Mouse (Mus musculus) midbrain, embryonic 16.5 days (tissue): ENCODE measurements around the gene Dusp9. TPM values are rescaled to one million over a fixed set of nuclear protein-coding genes. Genes with fewer than 3 reads are reported as not detected.

ENCODE experiments used
- ATAC-seq: fragments of 200-750 bp; cut with Nextera tagmentation; 2 replicates; pipeline ENCODE4 v1.8.0; 2017; ENCODE audit warnings: moderate TSS enrichment
- H3K27ac ChIP-seq: fragments of 300-500 bp; sonication (generic); 2 replicates; pipeline ENCODE4 v1.5.1; 2014; ENCODE audit warnings: mild to moderate bottlenecking, low read length, mixed read lengths
- H3K27me3 ChIP-seq: fragments of 300-500 bp; sonication (generic); 2 replicates; pipeline ENCODE4 v1.6.1; 2014; ENCODE audit warnings: low read depth, low read length, mixed read lengths; ENCODE audit not compliant: control insufficient read depth, insufficient read depth
- H3K36me3 ChIP-seq: fragments of 300-500 bp; sonication (generic); 2 replicates; pipeline ENCODE4 v1.6.1; 2014; ENCODE audit warnings: mild to moderate bottlenecking, low read length, moderate library complexity, mixed read lengths; ENCODE audit not compliant: control insufficient read depth, insufficient read depth
- H3K4me1 ChIP-seq: fragments of 300-500 bp; sonication (generic); 2 replicates; pipeline ENCODE4 v1.6.1; 2014; ENCODE audit warnings: mild to moderate bottlenecking, low read length, mixed read lengths; ENCODE audit not compliant: control insufficient read depth, insufficient read depth
- H3K4me2 ChIP-seq: fragments of 300-500 bp; sonication (generic); 2 replicates; pipeline ENCODE4 v1.6.1; 2014; ENCODE audit warnings: mild to moderate bottlenecking, low read length, mixed read lengths
- H3K4me3 ChIP-seq: fragments of 300-500 bp; sonication (generic); 2 replicates; pipeline ENCODE4 v1.5.1; 2014; ENCODE audit warnings: low read depth, mild to moderate bottlenecking, low read length, moderate library complexity, mixed read lengths
- H3K9ac ChIP-seq: fragments of 300-500 bp; sonication (generic); 2 replicates; pipeline ENCODE4 v1.6.1; 2014; ENCODE audit warnings: low read depth, low read length, mixed read lengths
- H3K9me3 ChIP-seq: fragments of 300-500 bp; sonication (generic); replicated peaks from 2 replicates; pipeline ENCODE4 v1.6.1; 2014; ENCODE audit warnings: mild to moderate bottlenecking, low read length, mixed read lengths; ENCODE audit not compliant: control insufficient read depth, poor library complexity, severe bottlenecking
- WGBS: fragments of 180-500 bp; shearing (Covaris S2); extraction: QIAGEN DNeasy Blood & Tissue Kit; methylation state at CpG from one replicate; pipeline ENCODE4 v1.1.7; 2014; 5-methylcytosine and 5-hydroxymethylcytosine counted together
- polyA plus RNA-seq: library from polyadenylated mRNA; unstranded; fragments of >200 nt; fragmentation: Nextera tagmentation; extraction: Ambion mirVana; gene quantifications from 2 replicates; pipeline ENCODE4 v1.2.1, GENCODE M21; 2015

Dusp9 gene
- polyA plus RNA-seq: 0.21 and 0.22 TPM in 2 replicates

DNA sequence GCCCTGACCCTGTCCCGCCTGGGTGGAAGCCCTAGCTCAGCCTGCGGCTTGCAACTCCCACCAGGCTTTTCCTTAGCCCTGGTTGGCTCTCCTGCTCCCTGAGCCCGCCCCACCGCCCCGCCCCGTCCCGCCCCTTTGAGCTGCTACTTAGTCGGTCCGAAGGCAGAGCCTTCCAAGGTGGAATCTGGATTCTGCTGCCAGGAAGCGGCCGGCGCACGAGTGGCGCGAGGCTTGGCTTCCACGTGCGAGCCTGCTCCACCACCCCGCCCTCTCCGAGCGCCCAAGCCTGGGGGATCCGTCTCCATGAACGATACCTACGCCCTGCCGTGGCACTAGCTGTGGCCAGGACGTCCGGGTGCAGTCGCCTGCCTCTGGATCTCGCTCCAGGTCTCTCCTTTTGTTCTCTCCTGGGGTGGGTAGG is at the start of gene Dusp9:
TSS of gene Dusp9 (plus strand) at position 165 of the 421 bp plus-strand sequence.
- H3K9me3 ChIP-seq: no peaks in the 10 kb centered on the region
- peak within 1 kb of the TSS; percentile 53 for H3K4me2 ChIP-seq
- H3K27me3 ChIP-seq: peaks cover 34% of the 10 kb centered on the region
- peak; percentile 70 for ATAC-seq
- peaks cover 5% of the 10 kb centered on the region; the same call in 1 of the 2 replicates for H3K4me1 ChIP-seq
- WGBS: 16% methylated on average over 27 of the region's 28 CpGs
- H3K4me3 ChIP-seq: peak within 1 kb of the TSS; percentile 21
- H3K36me3 ChIP-seq: no peaks in the 10 kb centered on the region
- H3K27ac ChIP-seq: no peak within 1 kb of the TSS
- H3K9ac ChIP-seq: 0 out of 2 replicates have a peak within 1 kb of the TSS, but pooled peaks have one; percentile 43

DNA sequence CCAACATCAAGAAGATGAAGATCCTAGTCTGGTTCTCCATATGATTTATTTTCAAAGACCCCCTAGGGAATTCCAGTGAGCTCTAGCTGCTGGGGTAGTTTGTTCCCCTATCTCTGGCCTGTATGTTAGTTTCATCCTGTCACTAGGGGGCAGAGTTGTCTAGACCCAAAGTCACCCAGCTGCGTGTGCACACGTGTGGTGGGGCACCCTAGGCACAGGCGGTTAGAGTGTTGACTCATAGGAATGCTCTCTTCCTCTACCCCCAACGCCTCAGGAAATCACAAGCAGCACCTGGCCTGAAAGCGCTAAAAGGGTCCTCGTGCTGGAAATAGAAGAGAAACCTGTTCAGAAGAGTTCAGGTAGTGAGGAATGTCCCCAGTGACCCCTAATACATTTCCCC is 46.0 kb upstream of the Dusp9 start:
- H3K27ac ChIP-seq: no peak overlapping the region
- no peak overlapping the region for H3K9ac ChIP-seq
- no peaks in the 10 kb centered on the region for H3K9me3 ChIP-seq
- 27% methylated on average over 6 of the region's 6 CpGs for WGBS
- no peaks in the 10 kb centered on the region for H3K27me3 ChIP-seq
- no peaks in the 10 kb centered on the region for H3K4me1 ChIP-seq
- ATAC-seq: no peak
- no peak overlapping the region for H3K4me3 ChIP-seq
- no peaks in the 10 kb centered on the region for H3K36me3 ChIP-seq
- no peak overlapping the region for H3K4me2 ChIP-seq

- WGBS: 25% methylated on average over 12 of the region's 12 CpGs
Measured at GRCm38 (mm10) chrX:73594451-73595121, 44.6 kb upstream of the Dusp9 start.

GRCm38 (mm10) chrX:73595297-73595938 is 43.8 kb upstream of the Dusp9 start:
- ATAC-seq: no peak
- no peak overlapping the region for H3K4me2 ChIP-seq

More at GRCm38 (mm10) chrX:73594451-73595121, 44.6 kb upstream of the Dusp9 start:
- no peaks in the 10 kb centered on the region for H3K9me3 ChIP-seq
- H3K4me1 ChIP-seq: no peaks in the 10 kb centered on the region
- H3K27me3 ChIP-seq: no peaks in the 10 kb centered on the region
- no peak overlapping the region for H3K4me3 ChIP-seq
- H3K4me2 ChIP-seq: no peak overlapping the region
- no peak for ATAC-seq
- H3K27ac ChIP-seq: no peak overlapping the region
- H3K36me3 ChIP-seq: no peaks in the 10 kb centered on the region
- H3K9ac ChIP-seq: no peak overlapping the region

GRCm38 (mm10) chrX:73601456-73601855 is 37.8 kb upstream of the Dusp9 start:
- Histone ChIP-seq H3K27me3 (no peaks in the 10 kb centered on the region), H3K36me3 (no peaks in the 10 kb centered on the region), H3K4me1 (no peaks in the 10 kb centered on the region), H3K9me3 (no peaks in the 10 kb centered on the region), H3K27ac (no peak overlapping the region), H3K4me2 (no peak overlapping the region), H3K4me3 (no peak overlapping the region), H3K9ac (no peak overlapping the region)
- ATAC-seq: no peak
- 59% methylated on average over 1 of the region's 1 CpGs for WGBS

More at GRCm38 (mm10) chrX:73595297-73595938, 43.8 kb upstream of the Dusp9 start:
- Histone ChIP-seq H3K27ac (no peak overlapping the region), H3K4me1 (no peaks in the 10 kb centered on the region), H3K36me3 (no peaks in the 10 kb centered on the region), H3K9ac (no peak overlapping the region), H3K4me3 (no peak overlapping the region), H3K27me3 (no peaks in the 10 kb centered on the region), H3K9me3 (no peaks in the 10 kb centered on the region)
- WGBS: 65% methylated on average over 4 of the region's 4 CpGs

GRCm38 (mm10) chrX:73613665-73614064 is 25.6 kb upstream of the Dusp9 start:
- Histone ChIP-seq H3K9ac (no peak overlapping the region), H3K9me3 (no peaks in the 10 kb centered on the region)
- WGBS: 66% methylated on average over 4 of the region's 4 CpGs

DNA sequence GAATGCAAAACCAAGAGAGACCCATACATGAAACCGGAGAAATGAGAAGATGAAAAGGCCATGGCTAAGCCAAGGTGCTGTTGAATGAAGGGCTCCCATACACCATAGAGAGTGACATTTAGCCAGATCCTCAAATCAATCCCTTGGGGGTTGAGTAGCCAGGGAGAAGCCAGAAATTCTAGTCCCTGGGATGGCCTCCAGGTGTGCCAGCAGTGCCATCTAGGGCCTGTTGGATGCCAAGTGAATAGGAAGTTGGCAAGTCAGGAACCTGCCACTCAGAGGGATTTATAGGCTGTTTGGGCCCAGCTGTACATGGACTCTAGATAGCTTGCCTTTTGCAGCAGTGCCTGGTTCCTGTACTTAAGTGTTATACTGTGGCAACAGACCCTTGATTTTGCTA is 23.3 kb upstream of the Dusp9 start:
- H3K4me2 ChIP-seq: no peak overlapping the region
- H3K4me3 ChIP-seq: no peak overlapping the region
- H3K36me3 ChIP-seq: no peaks in the 10 kb centered on the region
- no peaks in the 10 kb centered on the region for H3K9me3 ChIP-seq
- no peak overlapping the region for H3K9ac ChIP-seq
- H3K27me3 ChIP-seq: no peaks in the 10 kb centered on the region
- H3K27ac ChIP-seq: no peak overlapping the region
- ATAC-seq: no peak
- WGBS: 94% methylated on average over 1 of the region's 1 CpGs
- H3K4me1 ChIP-seq: no peaks in the 10 kb centered on the region

More at GRCm38 (mm10) chrX:73613665-73614064, 25.6 kb upstream of the Dusp9 start:
- H3K27ac ChIP-seq: no peak overlapping the region
- H3K27me3 ChIP-seq: no peaks in the 10 kb centered on the region
- H3K4me1 ChIP-seq: no peaks in the 10 kb centered on the region
- no peak for ATAC-seq
- H3K4me3 ChIP-seq: no peak overlapping the region
- no peaks in the 10 kb centered on the region for H3K36me3 ChIP-seq
- no peak overlapping the region for H3K4me2 ChIP-seq

DNA sequence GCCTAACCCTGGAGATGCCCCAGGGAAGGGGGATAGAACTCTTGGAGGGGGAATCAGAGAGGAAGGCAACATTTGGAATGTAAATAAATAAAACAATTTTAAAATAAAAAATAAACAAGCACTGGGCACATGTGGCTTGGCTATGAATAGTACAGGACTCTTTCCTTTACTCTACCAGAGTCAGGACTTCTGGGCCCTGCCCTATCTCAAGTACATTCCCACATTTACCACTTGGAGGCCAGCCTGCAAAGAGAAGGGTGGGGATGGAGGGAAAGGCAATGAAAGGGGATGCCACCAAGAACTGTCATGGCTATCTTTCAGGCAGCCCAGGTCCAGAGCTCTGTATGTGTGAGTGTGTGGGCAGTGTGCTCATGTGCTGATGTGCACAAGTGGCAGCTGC is 19.8 kb upstream of the Dusp9 start:
- Histone ChIP-seq H3K27me3 (no peaks in the 10 kb centered on the region), H3K4me3 (no peak overlapping the region), H3K4me1 (no peaks in the 10 kb centered on the region), H3K4me2 (no peak overlapping the region), H3K36me3 (no peaks in the 10 kb centered on the region), H3K27ac (no peak overlapping the region), H3K9ac (no peak overlapping the region), H3K9me3 (no peaks in the 10 kb centered on the region)
- no peak for ATAC-seq

DNA sequence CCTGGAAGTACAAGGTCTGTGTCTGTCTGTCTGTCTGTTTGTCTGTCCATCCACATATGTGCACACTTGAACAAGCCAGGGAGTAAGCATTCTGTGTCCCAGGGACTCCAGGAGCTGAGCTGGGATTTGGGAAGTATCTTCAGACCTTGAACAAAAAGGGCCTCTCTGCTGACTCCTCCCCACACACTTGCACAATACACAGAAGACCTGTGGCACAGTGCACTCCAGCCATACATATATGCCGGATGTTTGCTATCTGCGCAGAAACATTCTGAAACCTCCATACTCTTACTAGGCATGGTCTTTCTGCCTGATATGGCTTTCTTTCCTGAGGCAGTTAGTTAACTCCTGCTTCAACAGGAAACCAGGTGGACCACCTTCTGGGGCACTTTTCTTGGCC is 19.3 kb upstream of the Dusp9 start:
- no peaks in the 10 kb centered on the region for H3K4me1 ChIP-seq
- ATAC-seq: no peak
- WGBS: 91% methylated on average over 2 of the region's 2 CpGs
- H3K27ac ChIP-seq: no peak overlapping the region
- no peaks in the 10 kb centered on the region for H3K9me3 ChIP-seq
- H3K36me3 ChIP-seq: no peaks in the 10 kb centered on the region
- no peak overlapping the region for H3K9ac ChIP-seq
- H3K4me2 ChIP-seq: no peak overlapping the region
- no peak overlapping the region for H3K4me3 ChIP-seq
- no peaks in the 10 kb centered on the region for H3K27me3 ChIP-seq
